Mouse (Mus musculus): Measurements from ENCODE around the gene 1700034J05Rik. TPM values are rescaled to one million over a fixed set of nuclear protein-coding genes. Genes with fewer than 3 reads are reported as not detected.
A peak's percentile ranks its signal among the peaks of the same experiment; 100 is the strongest.

Gene 1700034J05Rik
- polyA plus RNA-seq, 1 experiment from 2014 or later, result 0.41 TPM

DNA sequence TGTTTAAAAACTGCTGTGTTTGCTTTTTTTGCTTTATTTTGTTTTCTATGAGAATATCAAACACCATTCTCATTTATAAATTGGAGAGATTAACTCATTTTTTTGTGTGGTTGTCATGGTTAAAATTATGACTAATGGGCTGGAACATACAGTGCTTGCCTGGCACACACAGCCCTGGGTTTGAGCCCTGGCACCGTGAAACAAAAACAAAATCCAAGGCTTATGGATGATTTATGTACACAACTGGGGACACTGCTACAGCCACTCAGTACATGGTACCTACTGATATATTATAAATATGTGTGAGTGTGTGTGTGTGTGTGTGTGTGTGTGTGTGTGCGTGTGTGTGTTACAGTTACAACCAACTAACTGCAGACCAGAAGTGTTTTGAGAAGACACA, 19.2 kb upstream of the 1700034J05Rik start:
- H3K27me3 ChIP-seq (ENCODE audit: control insufficient read depth, insufficient read depth, low read length), result no peaks in the 10 kb centered on the region
- no peak overlapping the region for H3K4me2 ChIP-seq (ENCODE audit: low read length)
- H3K9ac ChIP-seq (ENCODE audit: low read length), result no peak overlapping the region
- 77% methylated on average over 2 of the region's 2 CpGs for WGBS
- no peak for ATAC-seq (ENCODE audit: insufficient number of reproducible peaks, insufficient read depth, low FRiP score, low read depth)
- peaks cover 5 to 34% of the 10 kb centered on the region in 2 experiments for H3K4me1 ChIP-seq (ENCODE audit: control insufficient read depth in 2 of 2, insufficient read depth in 2 of 2, low read length in 2 of 2)
- H3K36me3 ChIP-seq (ENCODE audit: control insufficient read depth, insufficient read depth, low read length), result peaks cover 22% of the 10 kb centered on the region
- no peak overlapping the region for H3K4me3 ChIP-seq (ENCODE audit: control insufficient read depth in 1 of 2, insufficient read depth in 1 of 2, low read depth in 1 of 2, low read length in 2 of 2)
- H3K9me3 ChIP-seq (ENCODE audit: control insufficient read depth, low read length), result no peaks in the 10 kb centered on the region
- no peak overlapping the region for H3K27ac ChIP-seq (replicated peaks in 1 of 2; ENCODE audit: control insufficient read depth in 1 of 2, insufficient read depth in 1 of 2, low read depth in 2 of 2, low read length in 2 of 2)

DNA sequence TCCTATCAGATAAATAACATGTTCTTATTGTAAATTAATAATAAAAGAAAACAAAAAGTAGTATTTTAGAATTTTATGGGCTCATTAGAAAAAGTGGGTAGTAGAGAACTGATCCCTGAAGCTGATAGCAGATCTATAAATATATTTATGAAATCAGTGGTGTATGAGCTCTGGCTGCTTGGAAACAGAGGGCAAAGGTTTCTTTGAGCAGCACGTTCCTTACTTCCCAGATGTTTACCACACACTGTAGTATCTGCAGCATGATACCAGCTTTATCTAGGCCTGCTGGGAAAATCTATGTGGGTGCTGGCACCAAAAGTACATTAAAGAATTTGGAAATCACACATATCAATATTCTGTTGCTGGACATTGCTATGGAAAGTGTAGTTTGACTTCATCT, 18.5 kb upstream of the 1700034J05Rik start:
- peaks cover 5 to 34% of the 10 kb centered on the region in 2 experiments for H3K4me1 ChIP-seq (ENCODE audit: control insufficient read depth in 2 of 2, insufficient read depth in 2 of 2, low read length in 2 of 2)
- 45% methylated on average over 1 of the region's 1 CpGs for WGBS
- no peak for ATAC-seq (ENCODE audit: insufficient number of reproducible peaks, insufficient read depth, low FRiP score, low read depth)

DNA sequence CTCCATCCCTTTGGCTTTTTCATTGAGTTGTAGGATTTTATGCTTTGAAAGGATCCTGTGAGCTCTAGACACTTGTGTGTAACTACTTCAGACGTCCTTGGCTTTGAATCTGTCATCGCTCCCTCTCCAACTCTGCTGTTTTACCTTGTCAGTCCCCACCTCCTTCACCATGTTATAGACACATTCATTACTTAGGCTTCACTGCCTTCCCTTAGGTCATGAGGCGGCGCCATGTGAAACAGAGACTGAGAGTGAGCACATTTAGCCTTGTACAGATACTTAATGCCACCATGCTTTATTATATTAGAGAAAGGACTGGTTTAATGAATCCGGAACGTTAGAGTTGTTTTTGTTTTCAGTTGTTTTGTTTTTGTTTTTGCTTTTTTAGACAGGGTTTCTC, 17.8 kb upstream of the 1700034J05Rik start:
- no peak for ATAC-seq (ENCODE audit: insufficient number of reproducible peaks, insufficient read depth, low FRiP score, low read depth)
- 49% methylated on average over 6 of the region's 6 CpGs for WGBS
- H3K4me1 ChIP-seq (ENCODE audit: control insufficient read depth in 2 of 2, insufficient read depth in 2 of 2, low read length in 2 of 2), result peaks cover 5 to 34% of the 10 kb centered on the region in 2 experiments
- no peaks in the 10 kb centered on the region for H3K27me3 ChIP-seq (ENCODE audit: control insufficient read depth, insufficient read depth, low read length)
- peaks cover 8% of the 10 kb centered on the region for H3K36me3 ChIP-seq (ENCODE audit: control insufficient read depth, insufficient read depth, low read length)
- H3K4me2 ChIP-seq (ENCODE audit: low read length), result no peak overlapping the region
- no peaks in the 10 kb centered on the region for H3K9me3 ChIP-seq (ENCODE audit: control insufficient read depth, low read length)
- no peak overlapping the region for H3K4me3 ChIP-seq (ENCODE audit: control insufficient read depth in 1 of 2, insufficient read depth in 1 of 2, low read depth in 1 of 2, low read length in 2 of 2)
- H3K9ac ChIP-seq (ENCODE audit: low read length), result no peak overlapping the region
- 0 out of 4 replicates have a peak overlapping the region, but pooled peaks of 1 of the 2 experiments have one; percentile 21 for H3K27ac ChIP-seq (replicated peaks in 1 of 2; ENCODE audit: control insufficient read depth in 1 of 2, insufficient read depth in 1 of 2, low read depth in 2 of 2, low read length in 2 of 2)

More for the DNA sequence above, 18.5 kb upstream of the 1700034J05Rik start:
- no peaks in the 10 kb centered on the region for H3K27me3 ChIP-seq (ENCODE audit: control insufficient read depth, insufficient read depth, low read length)
- H3K9ac ChIP-seq (ENCODE audit: low read length), result no peak overlapping the region
- H3K27ac ChIP-seq (replicated peaks in 1 of 2; ENCODE audit: control insufficient read depth in 1 of 2, insufficient read depth in 1 of 2, low read depth in 2 of 2, low read length in 2 of 2), result no peak overlapping the region
- H3K4me2 ChIP-seq (ENCODE audit: low read length), result no peak overlapping the region
- no peak overlapping the region for H3K4me3 ChIP-seq (ENCODE audit: control insufficient read depth in 1 of 2, insufficient read depth in 1 of 2, low read depth in 1 of 2, low read length in 2 of 2)
- H3K9me3 ChIP-seq (ENCODE audit: control insufficient read depth, low read length), result no peaks in the 10 kb centered on the region
- H3K36me3 ChIP-seq (ENCODE audit: control insufficient read depth, insufficient read depth, low read length), result peaks cover 15% of the 10 kb centered on the region

DNA sequence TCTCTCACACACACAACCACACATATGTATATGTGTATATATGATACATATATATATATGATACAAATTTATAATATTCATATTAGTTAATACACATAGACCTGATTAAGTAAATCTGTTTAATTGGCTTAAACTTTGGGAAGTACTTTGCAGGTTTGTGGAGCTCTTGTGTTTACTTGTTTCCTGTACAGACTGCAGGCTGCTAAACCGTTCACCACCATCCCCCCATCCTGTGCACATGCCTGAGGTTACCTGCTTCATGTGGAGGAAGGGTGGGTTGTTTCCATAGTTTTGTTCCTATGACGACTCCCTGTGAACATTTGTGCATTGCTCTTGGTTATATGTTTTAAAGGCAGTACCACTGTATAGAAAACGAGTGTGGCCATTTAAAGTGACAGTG, 17.1 kb upstream of the 1700034J05Rik start:
- no peak overlapping the region for H3K9ac ChIP-seq (ENCODE audit: low read length)
- H3K9me3 ChIP-seq (ENCODE audit: control insufficient read depth, low read length), result no peaks in the 10 kb centered on the region
- peaks cover 5 to 32% of the 10 kb centered on the region in 2 experiments for H3K4me1 ChIP-seq (ENCODE audit: control insufficient read depth in 2 of 2, insufficient read depth in 2 of 2, low read length in 2 of 2)
- H3K36me3 ChIP-seq (ENCODE audit: control insufficient read depth, insufficient read depth, low read length), result peaks cover 2% of the 10 kb centered on the region; the same call in 1 of the 2 replicates
- no peak for ATAC-seq (ENCODE audit: insufficient number of reproducible peaks, insufficient read depth, low FRiP score, low read depth)
- no peak overlapping the region for H3K4me2 ChIP-seq (ENCODE audit: low read length)
- no peaks in the 10 kb centered on the region for H3K27me3 ChIP-seq (ENCODE audit: control insufficient read depth, insufficient read depth, low read length)
- no peak overlapping the region for H3K27ac ChIP-seq (replicated peaks in 1 of 2; ENCODE audit: control insufficient read depth in 1 of 2, insufficient read depth in 1 of 2, low read depth in 2 of 2, low read length in 2 of 2)
- no peak overlapping the region for H3K4me3 ChIP-seq (ENCODE audit: control insufficient read depth in 1 of 2, insufficient read depth in 1 of 2, low read depth in 1 of 2, low read length in 2 of 2)
- WGBS, result 58% methylated on average over 3 of the region's 3 CpGs

DNA sequence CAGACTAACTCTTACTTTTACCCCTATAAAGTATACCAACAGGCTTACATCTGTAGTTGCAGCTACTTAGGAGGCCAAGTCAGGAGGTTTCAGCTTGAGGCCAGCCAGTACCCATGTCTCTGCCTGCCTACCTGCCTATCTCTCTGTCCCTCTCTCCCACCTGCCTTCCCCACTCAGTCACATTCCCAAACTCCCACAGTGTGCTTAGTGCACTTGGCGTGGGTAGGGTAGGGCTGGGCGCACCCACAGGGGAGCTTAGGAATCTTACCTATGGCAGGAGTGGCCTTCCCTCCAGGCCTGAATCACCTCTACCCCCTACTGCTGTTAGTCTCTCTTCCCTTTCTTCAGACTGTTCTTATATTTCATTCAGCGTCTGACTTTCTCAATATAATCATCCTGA, 16.6 kb upstream of the 1700034J05Rik start:
- Histone ChIP-seq H3K9me3 (ENCODE audit: control insufficient read depth, low read length) (no peaks in the 10 kb centered on the region), H3K4me3 (ENCODE audit: control insufficient read depth in 1 of 2, insufficient read depth in 1 of 2, low read depth in 1 of 2, low read length in 2 of 2) (no peak overlapping the region), H3K4me2 (ENCODE audit: low read length) (no peak overlapping the region), H3K36me3 (ENCODE audit: control insufficient read depth, insufficient read depth, low read length) (no peaks in the 10 kb centered on the region), H3K27ac (replicated peaks in 1 of 2; ENCODE audit: control insufficient read depth in 1 of 2, insufficient read depth in 1 of 2, low read depth in 2 of 2, low read length in 2 of 2) (no peak overlapping the region), H3K4me1 (ENCODE audit: control insufficient read depth in 2 of 2, insufficient read depth in 2 of 2, low read length in 2 of 2) (peaks cover 9 to 32% of the 10 kb centered on the region in 2 experiments), H3K27me3 (ENCODE audit: control insufficient read depth, insufficient read depth, low read length) (no peaks in the 10 kb centered on the region), H3K9ac (ENCODE audit: low read length) (no peak overlapping the region)
- no peak for ATAC-seq (ENCODE audit: insufficient number of reproducible peaks, insufficient read depth, low FRiP score, low read depth)
- WGBS, result 73% methylated on average over 3 of the region's 3 CpGs

DNA sequence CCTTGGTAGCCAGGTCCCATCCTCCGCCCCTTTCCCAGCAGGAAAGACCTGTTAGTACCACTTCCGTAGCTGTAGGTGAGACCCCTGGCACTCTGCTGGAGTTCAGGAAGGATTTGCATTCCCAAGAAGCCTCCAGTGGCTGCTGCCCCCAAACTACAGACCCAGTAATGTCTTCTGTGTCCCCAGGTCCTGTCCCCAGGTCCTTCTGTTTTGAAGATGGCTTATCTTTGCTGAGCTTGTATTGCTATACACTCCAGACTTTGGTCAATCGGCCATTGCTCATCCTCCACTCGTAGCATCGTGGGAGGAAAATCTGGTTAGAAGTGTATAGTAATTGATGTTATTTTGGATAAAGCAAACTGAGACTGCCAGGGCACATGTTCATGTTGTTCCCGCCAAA, 13.6 kb upstream of the 1700034J05Rik start:
- H3K4me1 ChIP-seq (ENCODE audit: control insufficient read depth in 2 of 2, insufficient read depth in 2 of 2, low read length in 2 of 2), result peaks cover 10 to 19% of the 10 kb centered on the region in 2 experiments
- no peak overlapping the region for H3K4me3 ChIP-seq (ENCODE audit: control insufficient read depth in 1 of 2, insufficient read depth in 1 of 2, low read depth in 1 of 2, low read length in 2 of 2)
- no peak overlapping the region for H3K9ac ChIP-seq (ENCODE audit: low read length)
- no peak for ATAC-seq (ENCODE audit: insufficient number of reproducible peaks, insufficient read depth, low FRiP score, low read depth)
- H3K27me3 ChIP-seq (ENCODE audit: control insufficient read depth, insufficient read depth, low read length), result no peaks in the 10 kb centered on the region
- no peaks in the 10 kb centered on the region for H3K9me3 ChIP-seq (ENCODE audit: control insufficient read depth, low read length)
- no peak overlapping the region for H3K27ac ChIP-seq (replicated peaks in 1 of 2; ENCODE audit: control insufficient read depth in 1 of 2, insufficient read depth in 1 of 2, low read depth in 2 of 2, low read length in 2 of 2)
- H3K36me3 ChIP-seq (ENCODE audit: control insufficient read depth, insufficient read depth, low read length), result no peaks in the 10 kb centered on the region
- 81% methylated on average over 6 of the region's 6 CpGs for WGBS
- H3K4me2 ChIP-seq (ENCODE audit: low read length), result no peak overlapping the region

DNA sequence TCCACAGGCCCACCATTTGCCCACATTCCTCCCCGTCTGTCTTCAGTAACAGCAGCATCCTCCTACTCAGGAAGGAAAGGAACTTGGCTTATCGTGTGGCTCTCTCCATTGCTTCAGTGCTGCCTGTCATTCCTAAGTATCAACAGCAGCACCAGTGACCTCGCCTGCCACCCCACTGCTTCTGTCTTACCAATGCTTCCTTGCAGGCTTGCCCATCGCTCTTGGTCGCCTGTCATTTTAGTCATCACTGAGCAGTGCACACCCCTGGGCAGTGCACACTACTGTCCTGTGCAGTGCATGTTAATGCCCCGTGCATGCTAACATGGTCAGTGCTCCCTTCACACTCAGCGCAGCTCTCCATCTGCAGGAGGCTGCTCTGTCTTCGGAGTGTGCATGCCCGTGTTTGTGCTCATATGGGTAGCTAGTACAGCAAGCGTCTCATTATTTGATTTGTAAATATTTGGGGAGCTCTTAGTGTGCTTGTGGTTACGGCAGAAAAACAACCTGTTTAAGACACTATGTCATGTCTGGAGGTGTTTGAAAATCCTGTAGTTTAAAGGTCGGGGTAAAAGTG, 12.3 kb upstream of the 1700034J05Rik start:
- H3K27me3 ChIP-seq (ENCODE audit: control insufficient read depth, insufficient read depth, low read length), result no peaks in the 10 kb centered on the region
- ATAC-seq (ENCODE audit: insufficient number of reproducible peaks, insufficient read depth, low FRiP score, low read depth), result no peak
- peaks cover 12 to 19% of the 10 kb centered on the region in 2 experiments for H3K4me1 ChIP-seq (ENCODE audit: control insufficient read depth in 2 of 2, insufficient read depth in 2 of 2, low read length in 2 of 2)
- H3K36me3 ChIP-seq (ENCODE audit: control insufficient read depth, insufficient read depth, low read length), result no peaks in the 10 kb centered on the region
- H3K9ac ChIP-seq (ENCODE audit: low read length), result no peak overlapping the region
- H3K4me2 ChIP-seq (ENCODE audit: low read length), result no peak overlapping the region
- H3K9me3 ChIP-seq (ENCODE audit: control insufficient read depth, low read length), result no peaks in the 10 kb centered on the region
- no peak overlapping the region; a peak in 1 of 4 replicates for H3K27ac ChIP-seq (replicated peaks in 1 of 2; ENCODE audit: control insufficient read depth in 1 of 2, insufficient read depth in 1 of 2, low read depth in 2 of 2, low read length in 2 of 2)
- no peak overlapping the region for H3K4me3 ChIP-seq (ENCODE audit: control insufficient read depth in 1 of 2, insufficient read depth in 1 of 2, low read depth in 1 of 2, low read length in 2 of 2)
- 47% methylated on average over 12 of the region's 12 CpGs for WGBS

Measured in heart, embryonic 14.5 days (tissue).